Mouse (Mus musculus) CH12.LX (cell line): ENCODE results near the gene Smox. TPM values are rescaled to one million over a fixed set of nuclear protein-coding genes. Genes with fewer than 3 reads are reported as not detected.

ENCODE experiments used
- DNase-seq: peaks from one replicate; pipeline ENCODE4 v3.0.0-alpha.2; 2013; ENCODE audit errors: extremely low read depth
- H3K27ac ChIP-seq: 2 replicates; pipeline ENCODE4 v1.5.1; 2012; ENCODE audit warnings: low read depth, mild to moderate bottlenecking, control low read depth, moderate library complexity; ENCODE audit not compliant: insufficient read depth
- H3K27me3 ChIP-seq: replicated peaks from 2 replicates; pipeline ENCODE3; 2012; ENCODE audit warnings: inconsistent platforms
- H3K36me3 ChIP-seq, 2 experiments: replicated peaks in 1 of 2; 2 replicates each; pipeline versions ENCODE3 to v1.6.1; 2012; ENCODE audit warnings: inconsistent platforms in 1 of 2, low read length in 1 of 2, mild to moderate bottlenecking in 1 of 2, mixed read lengths in 1 of 2, moderate library complexity in 1 of 2; ENCODE audit not compliant: control insufficient read depth in 1 of 2, insufficient read depth in 1 of 2
- H3K4me1 ChIP-seq, 2 experiments: 2 replicates each; pipeline ENCODE4 v1.6.1; 2012; ENCODE audit warnings: inconsistent platforms in 1 of 2, moderate library complexity in 1 of 2; ENCODE audit not compliant: insufficient read depth in 2 of 2, control insufficient read depth in 1 of 2
- H3K4me2 ChIP-seq: 2 replicates; pipeline ENCODE4 v1.6.1; 2012; ENCODE audit warnings: low read depth, mild to moderate bottlenecking, control low read depth; ENCODE audit not compliant: poor library complexity, insufficient read depth, severe bottlenecking
- H3K4me3 ChIP-seq, 3 experiments: fragments of 150-350 bp in 1 of 3; sonication (generic) in 1 of 3; replicated peaks in 1 of 3; 2 replicates each; pipeline versions ENCODE3 to v1.5.1; 2011 to 2012; ENCODE audit warnings: low read depth in 2 of 3, low read length in 2 of 3, mild to moderate bottlenecking in 2 of 3, moderate library complexity in 2 of 3, control low read depth in 1 of 3, improper control_type of control experiment in 1 of 3, inconsistent platforms in 1 of 3, mixed read lengths in 1 of 3; ENCODE audit not compliant: poor library complexity in 1 of 3
- H3K79me2 ChIP-seq: replicated peaks from 2 replicates; pipeline ENCODE4 v1.6.1; 2012; ENCODE audit warnings: mild to moderate bottlenecking, moderate library complexity; ENCODE audit not compliant: control insufficient read depth, poor library complexity, insufficient read depth, severe bottlenecking; ENCODE audit errors: extremely low read depth
- H3K9ac ChIP-seq: 2 replicates; pipeline ENCODE4 v1.6.1; 2012; ENCODE audit warnings: low read depth, mild to moderate bottlenecking, control low read depth, moderate library complexity; ENCODE audit not compliant: insufficient read depth
- H3K9me3 ChIP-seq: replicated peaks from 2 replicates; pipeline ENCODE3; 2012; ENCODE audit warnings: low read length, inconsistent platforms, mixed read lengths
- CHD1 ChIP-seq: IDR thresholded peaks from 2 replicates; pipeline ENCODE4 v1.6.1; 2012; ENCODE audit warnings: low read depth, low read length, improper control_type of control experiment, inconsistent platforms
- CHD2 ChIP-seq: IDR thresholded peaks from 2 replicates; pipeline ENCODE4 v1.6.1; 2011; ENCODE audit warnings: low read length, improper control_type of control experiment
- CTCF ChIP-seq, 2 experiments: IDR thresholded peaks in 1 of 2; conservative IDR thresholded peaks in 1 of 2; 2 replicates each; pipeline ENCODE4 v1.5.1; 2011 to 2012; ENCODE audit warnings: low read depth in 2 of 2, low read length in 2 of 2, improper control_type of control experiment in 1 of 2, inconsistent platforms in 1 of 2, mild to moderate bottlenecking in 1 of 2, moderate library complexity in 1 of 2
- E2F4 ChIP-seq: IDR thresholded peaks from 2 replicates; pipeline ENCODE4 v1.6.1; 2011; ENCODE audit warnings: low read depth, low read length, improper control_type of control experiment; ENCODE audit not compliant: insufficient replicate concordance
- ETS1 ChIP-seq: conservative IDR thresholded peaks from 2 replicates; pipeline ENCODE4 v1.6.1; 2012; ENCODE audit warnings: low read depth, mild to moderate bottlenecking, inconsistent platforms, low read length, improper control_type of control experiment, moderate library complexity
- GABPA ChIP-seq: IDR thresholded peaks from 2 replicates; pipeline ENCODE4 v1.6.1; 2012; ENCODE audit warnings: low read depth, low read length, improper control_type of control experiment, inconsistent platforms; ENCODE audit not compliant: insufficient replicate concordance
- JUN ChIP-seq: IDR thresholded peaks from 2 replicates; pipeline ENCODE4 v1.6.1; 2011; ENCODE audit warnings: low read depth, mild to moderate bottlenecking, low read length, improper control_type of control experiment, moderate library complexity; ENCODE audit not compliant: insufficient read depth
- MAFK ChIP-seq: IDR thresholded peaks from 2 replicates; pipeline ENCODE4 v1.6.1; 2011; ENCODE audit warnings: low read length, improper control_type of control experiment; ENCODE audit not compliant: insufficient replicate concordance
- MAZ ChIP-seq: IDR thresholded peaks from 2 replicates; pipeline ENCODE4 v1.6.1; 2012; ENCODE audit warnings: low read depth, mild to moderate bottlenecking, inconsistent platforms, low read length, improper control_type of control experiment, moderate library complexity
- NELFE ChIP-seq: IDR thresholded peaks from 2 replicates; pipeline ENCODE4 v1.6.1; 2011; ENCODE audit warnings: low read depth, low read length, improper control_type of control experiment
- NRF1 ChIP-seq: IDR thresholded peaks from 2 replicates; pipeline ENCODE4 v1.6.1; 2014; ENCODE audit warnings: low read depth, mild to moderate bottlenecking, inconsistent platforms, low read length, improper control_type of control experiment, moderate library complexity
- POLR2A ChIP-seq: IDR thresholded peaks from 2 replicates; pipeline ENCODE4 v1.6.1; 2011; ENCODE audit warnings: low read depth, mild to moderate bottlenecking, improper control_type of control experiment, low read length
- POLR2AphosphoS2 ChIP-seq: IDR thresholded peaks from 2 replicates; pipeline ENCODE4 v1.6.1; 2011; ENCODE audit warnings: low read depth, low read length, improper control_type of control experiment
- RAD21 ChIP-seq: IDR thresholded peaks from 2 replicates; pipeline ENCODE4 v1.6.1; 2011; ENCODE audit warnings: low read depth, mild to moderate bottlenecking, low read length, improper control_type of control experiment, moderate library complexity
- SIN3A ChIP-seq: IDR thresholded peaks from 2 replicates; pipeline ENCODE4 v1.6.1; 2012; ENCODE audit warnings: low read length, improper control_type of control experiment, inconsistent platforms
- USF2 ChIP-seq: conservative IDR thresholded peaks from 2 replicates; pipeline ENCODE4 v1.6.1; 2011; ENCODE audit warnings: low read depth, low read length, improper control_type of control experiment
- ZC3H11A ChIP-seq: IDR thresholded peaks from 2 replicates; pipeline ENCODE4 v1.6.1; 2012; ENCODE audit warnings: low read depth, mild to moderate bottlenecking, inconsistent platforms, low read length, improper control_type of control experiment
- ZKSCAN1 ChIP-seq: IDR thresholded peaks from 2 replicates; pipeline ENCODE4 v1.6.1; 2012; ENCODE audit warnings: low read depth, inconsistent platforms, low read length, improper control_type of control experiment, borderline replicate concordance
- ZMIZ1 ChIP-seq: IDR thresholded peaks from 2 replicates; pipeline ENCODE4 v1.6.1; 2012; ENCODE audit warnings: low read depth, mild to moderate bottlenecking, inconsistent platforms, low read length, improper control_type of control experiment
- ZNF384 ChIP-seq: IDR thresholded peaks from 2 replicates; pipeline ENCODE4 v1.6.1; 2012; ENCODE audit warnings: low read depth, low read length, improper control_type of control experiment, inconsistent platforms
- dilution Hi-C: fragments of 300-500 bp; cut with MboI; formaldehyde crosslinking; loops from 2 replicates; pipeline ENCODE4 v1.14.3; 2020; ENCODE audit warnings: low sequenced_read_pairs; ENCODE audit not compliant: extremely low pct_unique_long_range_greater_than_20kb, extremely low pct_ligation_motif_present
- in situ Hi-C: fragments of 300-500 bp; cut with MboI; formaldehyde crosslinking; loops from 3 replicates; pipeline ENCODE4 v1.14.3; 2019; ENCODE audit warnings: low sequenced_read_pairs, low pct_ligation_motif_present, low pct_unique_long_range_greater_than_20kb, mixed read lengths
- polyA plus RNA-seq: library from polyadenylated mRNA; unstranded; fragments of >175 nt; gene quantifications from 2 replicates; pipeline ENCODE4 v1.2.1, GENCODE M21; 2012; ENCODE audit warnings: low read depth; ENCODE audit not compliant: insufficient read length
- total RNA-seq, 2 experiments: library from RNA; depleted of rRNA; stranded (reverse); fragments of 300-350 nt in 1 of 2; fragments of >200 nt in 1 of 2; gene quantifications; 2 replicates each; pipeline ENCODE4 v1.2.3; 2012 to 2014

Gene Smox
- total and polyA plus RNA-seq, 3 experiments, result 3.3 to 7.6 (median 4.4) TPM

- Histone ChIP-seq H3K36me3 (no peaks in the 10 kb centered on the region), H3K27me3 (peaks cover 9% of the 10 kb centered on the region), H3K79me2 (no peaks in the 10 kb centered on the region), H3K4me2 (no peak overlapping the region), H3K4me1 (peaks cover 4 to 5% of the 10 kb centered on the region in 2 experiments; a peak in 2 of 4 replicates), H3K9ac (no peak overlapping the region), H3K27ac (no peak overlapping the region)
- TF ChIP-seq POLR2AphosphoS2, result no peak
- TF ChIP-seq NELFE, result no peak
- no peak for TF ChIP-seq MAZ
- TF ChIP-seq E2F4, result no peak
- no peak for TF ChIP-seq CHD1
- no peak for TF ChIP-seq ZKSCAN1
- TF ChIP-seq USF2, result no peak
- no peak for TF ChIP-seq RAD21
- TF ChIP-seq ZMIZ1, result no peak
- no peak for TF ChIP-seq JUN
- no peak for TF ChIP-seq ZC3H11A
- no peak for TF ChIP-seq ZNF384
- TF ChIP-seq NRF1, result no peak
- TF ChIP-seq CHD2, result no peak
- no peak for TF ChIP-seq ETS1
- no peak for TF ChIP-seq CTCF (conservative IDR thresholded peaks at IDR 0.05 in 1 of 2, IDR thresholded peaks at IDR 0.05 in 1 of 2; ENCODE audit: low read depth in 2 of 2, low read length in 2 of 2)
- no peak for TF ChIP-seq MAFK
- no peak for TF ChIP-seq SIN3A
- TF ChIP-seq GABPA, result no peak
- no peak for TF ChIP-seq POLR2A
- TF ChIP-seq, all 38 proteins: peak for 0
- Histone ChIP-seq H3K9me3 (no peaks in the 10 kb centered on the region), H3K4me3 (no peak overlapping the region)
- in situ Hi-C loops (no loop called here), dilution Hi-C loops (no loop called here)
- DNase-seq, result no peak
These were observed 6.9 kb downstream of the Smox start for GRCm38 (mm10) chr2:131498219-131498618.

DNA sequence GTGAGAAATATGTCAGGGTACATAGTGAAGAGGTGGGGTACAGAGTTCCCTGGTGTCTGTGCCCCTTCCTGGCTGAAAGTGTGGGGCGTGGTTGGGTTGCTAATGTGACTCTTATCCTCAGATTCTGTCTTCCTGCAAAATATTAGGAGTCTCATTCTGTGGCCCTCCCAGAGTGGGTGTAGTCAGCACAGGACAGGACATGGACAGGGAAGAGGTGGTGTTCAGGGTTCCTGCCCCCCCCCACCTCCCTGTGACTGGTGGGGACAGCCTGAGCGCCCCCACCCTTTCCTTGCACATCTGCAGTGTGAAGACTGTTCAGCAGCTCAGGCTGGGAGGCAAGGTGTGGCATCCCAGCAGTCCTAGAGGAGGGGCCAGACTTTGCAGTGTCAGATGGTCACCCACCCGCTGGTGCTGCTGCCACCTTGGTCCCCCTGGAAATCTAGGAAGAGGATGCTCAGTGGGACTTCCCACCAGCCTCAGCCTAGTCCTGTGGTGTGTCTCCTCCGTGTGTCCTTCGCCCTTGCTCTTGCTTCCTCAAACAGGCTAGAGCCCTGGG, 8.1 kb downstream of the Smox start:
- Histone ChIP-seq H3K4me1 (peaks cover 3 to 4% of the 10 kb centered on the region in 2 experiments; a peak in 2 of 4 replicates), H3K4me2 (no peak overlapping the region), H3K36me3 (no peaks in the 10 kb centered on the region), H3K79me2 (no peaks in the 10 kb centered on the region), H3K27me3 (peaks cover 6% of the 10 kb centered on the region), H3K4me3 (no peak overlapping the region), H3K9ac (no peak overlapping the region)
- in situ Hi-C loops, result no loop called here
- DNase-seq, result no peak
- TF ChIP-seq ETS1 (no peak), POLR2A (no peak), SIN3A (no peak), JUN (no peak)
- TF ChIP-seq, all 38 proteins: peak for 0
- H3K9me3 ChIP-seq, result no peaks in the 10 kb centered on the region
- dilution Hi-C loops, result no loop called here
- no peak overlapping the region for H3K27ac ChIP-seq
